Mouse (Mus musculus): Measurements from ENCODE around the gene Gfral.

Gfral gene

GRCm38 (mm10) chr9:76122888-76123287 lies 90.6 kb downstream of the Gfral start:
- peak; percentile 73 for DNase-seq
